Comparison of ENCODE assay signal across 11 mouse cellular contexts in the genomic region with DNA sequence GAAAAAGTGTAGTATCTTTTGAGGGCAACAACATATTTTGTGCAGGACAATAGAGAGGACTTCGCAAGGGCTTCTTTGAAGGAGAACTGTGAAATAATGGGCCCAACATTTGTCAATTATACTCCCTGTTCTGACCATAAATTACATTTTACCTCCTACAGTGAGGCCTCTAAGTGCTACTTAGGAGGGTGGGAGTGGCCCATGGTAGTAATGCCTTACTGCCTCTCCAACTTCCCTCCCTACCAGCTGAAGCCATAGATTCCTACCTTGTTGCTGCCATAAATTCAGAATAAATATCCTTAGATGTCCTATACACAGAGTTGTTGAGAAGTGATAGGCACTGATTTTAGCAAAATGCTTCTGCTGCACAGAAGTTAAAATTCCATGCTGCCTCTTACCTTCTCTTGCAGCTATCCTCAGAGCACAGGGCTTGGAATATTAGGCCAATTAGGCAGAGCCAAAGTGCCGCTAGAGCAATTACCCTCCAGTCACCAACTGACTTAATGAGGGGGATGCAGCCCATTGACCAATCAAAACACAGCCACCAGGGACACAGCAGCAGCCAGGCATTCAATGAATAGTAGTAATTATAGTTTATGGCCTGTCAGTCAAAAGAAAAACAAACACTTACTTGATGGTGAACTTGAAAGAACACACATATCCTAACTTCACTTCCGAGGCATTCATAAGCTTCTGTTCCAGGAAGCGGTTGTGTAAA. TPM values are rescaled to one million over a fixed set of nuclear protein-coding genes. Genes with fewer than 3 reads are reported as not detected.
DNase-seq lines count a peak whose midpoint lies in the region; ATAC-seq lines count a peak whose summit lies in the region.
"Had no signal": no experiment of that assay in that cellular context is flagged by ENCODE, and none has a peak within 500 bp of the region (broad histone marks: within the 10 kb centered on the region; RNA-seq: fewer than 3 reads in every experiment).

No protein-coding gene starts in this region.

- H3K36me3 ChIP-seq in midbrain, embryonic 11.5 days (ENCODE audit: control insufficient read depth, insufficient read depth, low read length): peaks cover 4% of the 10 kb centered on the region; the same call in 1 of the 2 replicates
- peaks cover 80% of the 10 kb centered on the region for H3K36me3 ChIP-seq in midbrain, embryonic 10.5 days
- no peaks in the 10 kb centered on the region; the same call in 1 of the 2 replicates for H3K36me3 ChIP-seq in intestine, embryonic 16.5 days (ENCODE audit: control insufficient read depth, insufficient read depth, low read length)
- peaks cover 18% of the 10 kb centered on the region; the same call in 1 of the 2 replicates for H3K36me3 ChIP-seq in midbrain, embryonic 15.5 days (replicated peaks)

- no peaks in the 10 kb centered on the region for H3K27me3 ChIP-seq in midbrain, embryonic 11.5 days (ENCODE audit: control insufficient read depth, insufficient read depth, low read length)
- H3K27me3 ChIP-seq in midbrain, embryonic 10.5 days (ENCODE audit: low read depth, poor library complexity, severe bottlenecking): no peaks in the 10 kb centered on the region
- no peaks in the 10 kb centered on the region for H3K27me3 ChIP-seq in intestine, embryonic 16.5 days (replicated peaks; ENCODE audit: control insufficient read depth, insufficient read depth, low read length)
- H3K27me3 ChIP-seq in midbrain, embryonic 15.5 days (replicated peaks): no peaks in the 10 kb centered on the region

- peak; percentile 73 for ATAC-seq in midbrain, embryonic 11.5 days (ENCODE audit: low FRiP score)
- peak; percentile 87 for ATAC-seq in intestine, embryonic 16.5 days
- peak; percentile 76 for ATAC-seq in midbrain, embryonic 15.5 days (replicated peaks)

- peak; percentile 28 for DNase-seq in embryo, embryonic 11 days
- DNase-seq in embryo, embryonic 10 days (ENCODE audit: low spot score): no peak
- no peak for DNase-seq in midbrain, embryonic 11.5 days (ENCODE audit: low spot score, missing footprints)
- DNase-seq in midbrain, embryonic 10.5 days (ENCODE audit: low spot score): no peak
- no peak for DNase-seq in thymus, postnatal 36 days
- DNase-seq in urinary bladder, postnatal 14 days (ENCODE audit: low spot score): no peak
- DNase-seq: cerebellum, postnatal 25 days; heart, adult 11 months; lung, postnatal 14 days had no signal

- no peaks in the 10 kb centered on the region for H3K4me1 ChIP-seq in midbrain, embryonic 11.5 days (ENCODE audit: control insufficient read depth, insufficient read depth, low read length)
- H3K4me1 ChIP-seq in midbrain, embryonic 10.5 days: no peaks in the 10 kb centered on the region
- 0 out of 2 replicates have a peak, but pooled peaks cover 3% of the 10 kb centered on the region for H3K4me1 ChIP-seq in intestine, embryonic 16.5 days (ENCODE audit: control insufficient read depth, insufficient read depth, low read length)
- 0 out of 2 replicates have a peak, but pooled peaks cover 3% of the 10 kb centered on the region for H3K4me1 ChIP-seq in midbrain, embryonic 15.5 days

- WGBS in midbrain, embryonic 11.5 days: 83% methylated on average over 4 of the region's 4 CpGs
- WGBS in midbrain, embryonic 10.5 days: 85% methylated on average over 4 of the region's 4 CpGs
- 48% methylated on average over 4 of the region's 4 CpGs for WGBS in intestine, embryonic 16.5 days
- WGBS in midbrain, embryonic 15.5 days: 60% methylated on average over 4 of the region's 4 CpGs

- no peaks in the 10 kb centered on the region for H3K9me3 ChIP-seq in midbrain, embryonic 11.5 days (ENCODE audit: control insufficient read depth, low read length)
- no peaks in the 10 kb centered on the region for H3K9me3 ChIP-seq in midbrain, embryonic 10.5 days (replicated peaks)
- no peaks in the 10 kb centered on the region for H3K9me3 ChIP-seq in intestine, embryonic 16.5 days (ENCODE audit: control insufficient read depth, low read length)
- H3K9me3 ChIP-seq in midbrain, embryonic 15.5 days: no peaks in the 10 kb centered on the region

- no peak overlapping the region for H3K27ac ChIP-seq in midbrain, embryonic 11.5 days (ENCODE audit: low read depth, low read length)
- no peak overlapping the region for H3K27ac ChIP-seq in midbrain, embryonic 10.5 days (replicated peaks)
- H3K27ac ChIP-seq in intestine, embryonic 16.5 days (ENCODE audit: low read length): no peak overlapping the region
- 0 out of 2 replicates have a peak overlapping the region, but pooled peaks have one; percentile 4 for H3K27ac ChIP-seq in midbrain, embryonic 15.5 days

- no peak overlapping the region for H3K9ac ChIP-seq in midbrain, embryonic 11.5 days (ENCODE audit: low read length)
- no peak overlapping the region for H3K9ac ChIP-seq in intestine, embryonic 16.5 days (ENCODE audit: low read depth, low read length)
- H3K9ac ChIP-seq in midbrain, embryonic 15.5 days: no peak overlapping the region

- no peak overlapping the region for H3K4me2 ChIP-seq in midbrain, embryonic 11.5 days
- H3K4me2 ChIP-seq in intestine, embryonic 16.5 days (ENCODE audit: low read depth, low read length): no peak overlapping the region
- no peak overlapping the region for H3K4me2 ChIP-seq in midbrain, embryonic 15.5 days

- H3K4me3 ChIP-seq in midbrain, embryonic 11.5 days (ENCODE audit: low read depth, low read length): no peak overlapping the region
- H3K4me3 ChIP-seq in midbrain, embryonic 10.5 days: no peak overlapping the region
- no peak overlapping the region for H3K4me3 ChIP-seq in intestine, embryonic 16.5 days (ENCODE audit: low read length)
- no peak overlapping the region for H3K4me3 ChIP-seq in midbrain, embryonic 15.5 days

RNA-seq across cellular contexts. Expression of a gene that starts 29.4 kb away (rescaled TPM):
- 5.2 and 5.5 TPM in 2 replicates for polyA plus RNA-seq in midbrain, embryonic 11.5 days (2014; fragmentation: Nextera tagmentation; extraction: Ambion mirVana)
- 3.2 and 5.3 TPM in 2 replicates for polyA plus RNA-seq in midbrain, embryonic 10.5 days (2016; fragmentation: Nextera tagmentation; extraction: Ambion mirVana)
- 49.1 and 50.4 TPM in 2 replicates for polyA plus RNA-seq in intestine, embryonic 16.5 days (2015; fragmentation: Nextera tagmentation; extraction: Ambion mirVana)
- 10.3 TPM in 2 replicates for polyA plus RNA-seq in midbrain, embryonic 15.5 days (2015; fragmentation: Nextera tagmentation; extraction: Ambion mirVana)

RNA-seq across cellular contexts. Expression of a gene that starts 40.9 kb away (rescaled TPM):
- 39.8 and 41.6 TPM in 2 replicates for polyA plus RNA-seq in midbrain, embryonic 11.5 days (2014; fragmentation: Nextera tagmentation; extraction: Ambion mirVana)
- 28.3 and 34.6 TPM in 2 replicates for polyA plus RNA-seq in midbrain, embryonic 10.5 days (2016; fragmentation: Nextera tagmentation; extraction: Ambion mirVana)
- polyA plus RNA-seq in intestine, embryonic 16.5 days (2015; fragmentation: Nextera tagmentation; extraction: Ambion mirVana): 15.9 and 17.4 TPM in 2 replicates
- polyA plus RNA-seq in midbrain, embryonic 15.5 days (2015; fragmentation: Nextera tagmentation; extraction: Ambion mirVana): 45.8 and 50.4 TPM in 2 replicates
